Mouse (Mus musculus) left cerebral cortex, adult 9 months (tissue): ENCODE results near the gene Hdac7.
A peak's percentile ranks its signal among the peaks of the same experiment; 100 is the strongest.

ENCODE experiments used
- DNase-seq, 2 experiments: peaks; one replicate each; pipeline ENCODE4 v3.0.0; 2022; ENCODE audit warnings: low spot score in 2 of 2

Gene Hdac7

GRCm38 (mm10) chr15:97815254-97815653, 29.0 kb downstream of the Hdac7 start:
- no peak for DNase-seq

GRCm38 (mm10) chr15:97814703-97815102, 29.6 kb downstream of the Hdac7 start:
- DNase-seq, result no peak

GRCm38 (mm10) chr15:97813452-97814204, 30.7 kb downstream of the Hdac7 start:
- DNase-seq, result peak in 1 of 2 experiments; percentile 35

GRCm38 (mm10) chr15:97812875-97813274, 31.4 kb downstream of the Hdac7 start:
- no peak for DNase-seq

- DNase-seq, result peak; percentile 80 to 93
Measured at GRCm38 (mm10) chr15:97812126-97812525, 32.2 kb downstream of the Hdac7 start.

- DNase-seq, result no peak
Measured at GRCm38 (mm10) chr15:97811307-97811706, 33.0 kb downstream of the Hdac7 start.

- no peak for DNase-seq
Measured at GRCm38 (mm10) chr15:97810399-97810798, 33.9 kb downstream of the Hdac7 start.

- DNase-seq, result no peak
Measured at GRCm38 (mm10) chr15:97809942-97810341, 34.4 kb downstream of the Hdac7 start.

GRCm38 (mm10) chr15:97809206-97809605, 35.1 kb downstream of the Hdac7 start:
- DNase-seq, result no peak

- DNase-seq, result no peak
Measured at GRCm38 (mm10) chr15:97808532-97808931, 35.8 kb downstream of the Hdac7 start.

- no peak for DNase-seq
Measured at GRCm38 (mm10) chr15:97807867-97808266, 36.4 kb downstream of the Hdac7 start.

GRCm38 (mm10) chr15:97802575-97802974, 41.7 kb downstream of the Hdac7 start:
- DNase-seq, result no peak

GRCm38 (mm10) chr15:97801811-97802210, 42.5 kb downstream of the Hdac7 start:
- no peak for DNase-seq

GRCm38 (mm10) chr15:97800853-97801252, 43.4 kb downstream of the Hdac7 start:
- DNase-seq, result no peak

GRCm38 (mm10) chr15:97799446-97799845, 44.9 kb downstream of the Hdac7 start:
- no peak for DNase-seq

- no peak for DNase-seq
Measured at GRCm38 (mm10) chr15:97798134-97798533, 46.2 kb downstream of the Hdac7 start.

- DNase-seq, result no peak
Measured at GRCm38 (mm10) chr15:97796674-97797310, 47.5 kb downstream of the Hdac7 start.

- DNase-seq, result no peak
Measured at GRCm38 (mm10) chr15:97795559-97796235, 48.6 kb downstream of the Hdac7 start.

- no peak for DNase-seq
Measured at GRCm38 (mm10) chr15:97794268-97794667, 50.0 kb downstream of the Hdac7 start.

GRCm38 (mm10) chr15:97793386-97794153, 50.7 kb downstream of the Hdac7 start:
- DNase-seq, result no peak

GRCm38 (mm10) chr15:97791126-97791700, 53.1 kb downstream of the Hdac7 start:
- no peak for DNase-seq
